Mouse (Mus musculus): ENCODE measurements around the gene Cbarp.
A peak's percentile ranks its signal among the peaks of the same experiment; 100 is the strongest.

The Cbarp gene

DNA sequence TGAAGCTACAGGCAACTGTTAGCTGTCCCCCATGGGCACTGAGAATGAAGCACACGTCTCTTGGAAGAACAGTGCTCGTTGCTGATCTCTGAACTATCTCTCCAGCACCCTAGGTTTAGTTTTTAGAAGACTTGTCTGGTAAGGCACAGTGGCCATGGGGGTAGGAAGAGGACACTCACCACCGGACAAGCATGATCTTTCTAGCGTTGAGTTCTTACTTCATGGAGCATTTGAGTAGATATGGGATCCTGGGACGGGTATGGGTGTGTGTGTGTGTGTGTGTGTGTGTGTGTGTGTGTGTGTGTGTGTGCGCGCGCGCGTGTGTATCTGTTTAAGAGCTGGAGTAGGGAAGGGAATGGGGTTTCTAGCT, at the start of gene Cbarp:
TSS of gene Cbarp (minus strand) at position 170 of the 370 bp plus-strand sequence.
- ATAC-seq (ENCODE audit: insufficient number of reproducible peaks, low FRiP score, low TSS enrichment) = no peak

DNA sequence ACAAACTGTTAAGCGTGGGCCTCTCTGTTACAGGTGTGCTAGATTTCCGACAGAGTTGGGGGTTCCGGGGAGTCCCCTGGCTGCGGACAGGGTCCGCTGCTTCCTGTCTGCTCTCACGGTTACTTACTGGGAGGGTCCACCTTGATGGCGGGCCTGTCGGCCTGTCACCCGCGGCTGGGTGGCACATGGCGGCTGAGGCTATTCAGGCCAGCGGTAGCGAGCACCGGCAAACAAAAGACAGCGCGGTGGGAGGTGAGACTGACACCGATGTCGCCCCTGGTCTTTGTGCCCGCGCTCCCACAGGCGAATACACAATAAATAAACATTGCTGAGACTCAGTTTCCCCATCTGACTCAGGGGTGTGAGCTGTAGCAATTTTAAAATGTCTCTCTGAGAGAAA, 49.4 kb upstream of the Cbarp start:
- no peak for ATAC-seq (ENCODE audit: insufficient number of reproducible peaks, low FRiP score, low TSS enrichment)

DNA sequence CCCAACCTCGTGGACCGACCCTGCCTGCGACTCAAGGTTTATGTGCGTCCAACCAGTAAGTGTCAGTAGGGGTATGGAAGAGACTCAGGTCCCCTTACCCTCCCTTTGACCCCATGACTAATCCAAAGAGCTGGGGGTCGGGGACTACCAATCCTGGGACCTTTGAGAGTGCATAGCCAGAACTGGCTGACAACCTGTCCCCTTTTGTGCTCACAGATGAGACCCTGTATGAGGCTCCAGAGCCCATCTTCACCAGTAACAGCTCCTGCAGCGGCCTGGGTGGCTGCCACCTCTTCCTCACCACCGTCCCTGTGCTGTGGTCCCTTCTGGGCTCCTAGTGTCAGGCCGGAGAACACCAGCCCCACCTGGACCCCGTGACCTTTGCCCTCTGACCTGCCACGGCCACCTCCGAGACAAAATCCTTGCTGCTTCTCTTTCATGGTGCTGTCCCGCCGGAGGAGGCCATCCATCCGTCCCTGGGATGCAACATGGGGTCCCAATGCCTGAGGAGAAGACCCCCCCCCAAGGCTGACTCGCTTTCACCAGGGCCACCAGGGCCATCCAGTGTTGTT, 47.9 kb upstream of the Cbarp start:
- ATAC-seq (ENCODE audit: insufficient number of reproducible peaks, low FRiP score, low TSS enrichment) = no peak

- ATAC-seq (ENCODE audit: insufficient number of reproducible peaks, low FRiP score, low TSS enrichment) = no peak
Measured at GRCm38 (mm10) chr10:80187739-80188138, 47.1 kb upstream of the Cbarp start.

GRCm38 (mm10) chr10:80186649-80187048, 46.0 kb upstream of the Cbarp start:
- ATAC-seq (ENCODE audit: insufficient number of reproducible peaks, low FRiP score, low TSS enrichment) = no peak

DNA sequence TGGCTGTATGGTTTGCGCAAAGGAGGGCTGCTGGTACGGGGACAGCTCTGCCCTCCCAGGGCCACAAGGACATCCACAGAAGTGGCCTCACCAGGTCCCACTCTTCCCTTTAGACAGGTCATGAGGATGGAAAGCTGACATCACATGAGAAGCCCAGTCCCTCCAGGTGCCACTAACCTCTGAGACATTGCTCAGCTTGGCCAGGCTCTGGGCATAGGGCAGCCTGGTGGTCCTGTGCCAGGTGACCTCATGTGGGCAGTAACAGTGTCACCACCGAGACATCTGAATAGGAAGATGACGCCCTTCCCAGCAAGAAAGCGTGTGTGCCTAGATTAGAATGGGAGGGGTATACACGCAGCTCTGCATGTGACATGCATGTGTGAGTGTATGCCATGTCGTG, 41.9 kb upstream of the Cbarp start:
- ATAC-seq (ENCODE audit: insufficient number of reproducible peaks, low FRiP score, low TSS enrichment) = no peak

- ATAC-seq (ENCODE audit: insufficient number of reproducible peaks, low FRiP score, low TSS enrichment) = no peak
Measured at GRCm38 (mm10) chr10:80180823-80181222, 40.2 kb upstream of the Cbarp start.

DNA sequence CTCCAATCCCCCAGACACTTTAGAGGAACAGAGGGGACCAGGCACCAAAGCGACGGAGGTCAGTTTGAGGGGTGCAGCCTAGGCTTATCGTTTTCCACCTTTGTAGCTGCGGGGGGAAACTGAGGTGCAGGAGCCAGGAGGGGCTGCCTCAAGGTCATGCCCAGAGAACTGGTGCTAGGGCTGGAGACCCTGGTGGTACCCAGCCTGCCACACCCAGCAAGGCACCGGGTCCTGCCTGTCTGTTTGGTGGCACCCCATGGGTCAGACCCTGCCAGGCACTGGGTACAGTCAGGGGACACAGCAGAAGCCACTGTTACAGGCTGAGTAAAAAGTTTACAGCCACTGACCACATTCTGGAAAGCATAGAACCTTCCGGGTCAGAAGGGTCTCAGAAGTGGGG, 39.7 kb upstream of the Cbarp start:
- no peak for ATAC-seq (ENCODE audit: insufficient number of reproducible peaks, low FRiP score, low TSS enrichment)

GRCm38 (mm10) chr10:80179068-80180051, 38.7 kb upstream of the Cbarp start, which contains the start of gene Efna2:
Efna2 (plus strand) TSS chr10:80179482.
- no peak; the same call in 1 of the 2 replicates for ATAC-seq (ENCODE audit: insufficient number of reproducible peaks, low FRiP score, low TSS enrichment)

DNA sequence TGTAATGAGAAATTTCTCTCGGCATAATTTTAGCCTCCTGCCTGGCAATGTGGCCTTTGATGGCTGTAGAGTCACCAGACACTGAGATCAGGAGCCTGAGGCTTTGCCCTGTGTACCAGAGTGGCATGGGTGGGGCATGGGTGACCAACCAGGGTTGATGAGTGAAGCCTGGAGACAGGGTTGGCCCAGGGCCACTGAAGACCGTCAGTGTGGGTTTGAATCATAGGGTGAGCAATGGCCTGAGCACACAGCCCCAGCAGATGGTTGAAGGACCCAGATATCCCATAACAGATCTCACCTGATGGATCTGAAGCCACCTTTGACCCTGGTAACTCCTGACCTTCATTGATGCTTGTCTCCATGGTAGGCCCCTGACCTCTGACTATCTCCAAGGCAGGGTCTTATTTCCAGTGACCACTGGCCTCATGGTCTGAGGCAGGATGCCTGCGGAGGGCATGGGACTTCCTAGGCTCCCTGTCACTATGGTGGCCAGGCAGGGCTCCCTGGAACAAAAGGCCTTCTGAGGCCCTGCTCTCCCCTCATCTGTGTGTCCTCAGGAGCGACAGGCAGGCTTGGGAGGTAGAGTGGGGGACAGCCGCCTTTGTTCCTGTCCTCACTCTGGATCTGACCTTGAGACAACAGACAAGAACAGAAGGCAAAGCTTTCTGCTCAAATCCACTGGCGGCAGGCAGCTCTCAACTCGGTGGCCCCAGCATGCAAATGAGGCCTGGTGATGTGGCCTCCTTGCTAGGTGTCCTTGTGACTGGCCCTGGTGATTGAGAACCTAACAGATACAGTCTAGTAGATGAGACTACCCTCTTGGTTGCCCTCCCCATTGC, 37.0 kb upstream of the Cbarp start:
- no peak for ATAC-seq (ENCODE audit: insufficient number of reproducible peaks, low FRiP score, low TSS enrichment)

DNA sequence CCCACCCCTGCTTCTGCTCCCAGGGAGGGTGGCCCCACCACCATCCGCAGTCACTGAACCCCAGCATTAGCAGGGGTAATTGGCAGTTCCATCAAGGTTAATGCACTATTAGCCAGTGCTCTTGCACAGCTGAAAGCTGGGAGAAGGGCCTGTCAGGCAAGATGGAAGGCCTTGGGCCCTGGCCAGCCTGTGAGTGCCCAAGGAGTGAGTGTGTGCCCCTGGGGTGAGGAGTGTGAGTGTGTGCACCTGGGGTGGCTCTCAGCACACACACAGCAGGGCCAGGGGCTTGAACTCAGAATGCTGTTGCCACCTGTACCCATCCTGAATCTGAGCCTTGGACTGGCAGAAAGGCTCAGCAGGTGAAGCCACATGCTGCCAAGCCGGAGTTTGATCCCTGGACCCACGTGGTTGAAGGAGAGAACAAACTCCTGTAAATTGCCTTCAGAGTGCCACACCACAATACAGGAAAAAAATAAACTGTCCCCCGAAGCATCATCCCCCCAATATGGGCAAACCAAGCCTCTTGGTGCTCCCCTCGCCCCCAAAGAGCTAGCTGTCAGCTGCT, 35.7 kb upstream of the Cbarp start:
- no peak for ATAC-seq (ENCODE audit: insufficient number of reproducible peaks, low FRiP score, low TSS enrichment)

GRCm38 (mm10) chr10:80175536-80176269, 35.1 kb upstream of the Cbarp start:
- no peak for ATAC-seq (ENCODE audit: insufficient number of reproducible peaks, low FRiP score, low TSS enrichment)

- no peak for ATAC-seq (ENCODE audit: insufficient number of reproducible peaks, low FRiP score, low TSS enrichment)
Measured at GRCm38 (mm10) chr10:80174705-80175104, 34.1 kb upstream of the Cbarp start.

GRCm38 (mm10) chr10:80173955-80174640, 33.5 kb upstream of the Cbarp start:
- no peak for ATAC-seq (ENCODE audit: insufficient number of reproducible peaks, low FRiP score, low TSS enrichment)

DNA sequence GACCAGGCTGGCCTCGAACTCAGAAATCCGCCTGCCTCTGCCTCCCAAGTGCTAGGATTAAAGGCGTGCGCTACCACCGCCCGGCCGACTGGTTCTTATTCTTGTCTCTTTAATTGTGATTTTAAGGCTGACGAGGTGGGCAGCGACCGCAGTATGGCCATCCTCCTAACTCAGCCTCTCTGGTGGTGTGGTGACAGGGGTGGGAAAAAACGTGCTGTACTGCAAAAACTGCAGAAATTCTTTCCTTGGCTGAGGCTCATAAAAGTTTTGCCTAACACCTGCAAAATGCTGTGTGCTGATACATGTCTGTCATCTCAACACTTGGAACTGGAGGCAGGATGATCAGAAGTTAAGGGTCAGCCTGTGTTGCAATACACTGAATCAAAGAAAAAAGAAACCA, 32.7 kb upstream of the Cbarp start:
- no peak for ATAC-seq (ENCODE audit: insufficient number of reproducible peaks, low FRiP score, low TSS enrichment)

- ATAC-seq (ENCODE audit: insufficient number of reproducible peaks, low FRiP score, low TSS enrichment) = peak; percentile 34; the same call in 1 of the 2 replicates
Measured at GRCm38 (mm10) chr10:80172527-80173292, 32.1 kb upstream of the Cbarp start, which contains the start of gene 1600002K03Rik. 1600002K03Rik (plus strand) TSS chr10:80172944.

GRCm38 (mm10) chr10:80171760-80172526, 31.3 kb upstream of the Cbarp start:
- ATAC-seq (ENCODE audit: insufficient number of reproducible peaks, low FRiP score, low TSS enrichment) = no peak

DNA sequence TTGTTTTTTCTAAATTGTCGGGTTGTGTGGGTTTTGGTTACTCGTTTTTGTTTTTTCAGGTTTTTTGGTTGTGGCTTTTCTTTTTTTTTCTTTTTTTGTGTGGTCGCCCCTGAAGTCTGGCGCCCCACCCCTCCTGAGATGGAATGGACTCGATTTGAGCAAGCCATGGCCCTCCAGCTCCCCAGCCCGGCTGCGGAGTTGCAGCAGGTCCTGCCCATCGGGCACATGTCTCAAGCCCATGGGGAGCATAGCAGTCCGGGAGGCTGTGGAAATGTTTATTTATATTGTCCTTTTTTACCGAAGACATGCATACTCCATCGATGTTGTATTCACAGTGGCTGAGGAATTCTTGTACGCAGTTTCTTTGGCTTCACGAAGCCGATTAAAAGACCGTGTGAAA, 30.6 kb upstream of the Cbarp start:
- no peak for ATAC-seq (ENCODE audit: insufficient number of reproducible peaks, low FRiP score, low TSS enrichment)

All from cerebellum, adult (tissue).